Mouse (Mus musculus) CH12.LX (cell line): Measurements from ENCODE around the gene Olfr215. TPM values are rescaled to one million over a fixed set of nuclear protein-coding genes. Genes with fewer than 3 reads are reported as not detected.
"Not testable (repeated sequence)": the region's sequence is repeated elsewhere in the genome, so short reads cannot be mapped to it uniquely, and the experiment has no call there.

Source experiments
- DNase-seq: peaks from one replicate; pipeline ENCODE4 v3.0.0-alpha.2; 2013; ENCODE audit errors: extremely low read depth
- H3K27ac ChIP-seq: 2 replicates; pipeline ENCODE4 v1.5.1; 2012; ENCODE audit warnings: low read depth, mild to moderate bottlenecking, control low read depth, moderate library complexity; ENCODE audit not compliant: insufficient read depth
- H3K27me3 ChIP-seq: replicated peaks from 2 replicates; pipeline ENCODE3; 2012; ENCODE audit warnings: inconsistent platforms
- H3K36me3 ChIP-seq, 2 experiments: replicated peaks in 1 of 2; 2 replicates each; pipeline versions ENCODE3 to v1.6.1; 2012; ENCODE audit warnings: inconsistent platforms in 1 of 2, low read length in 1 of 2, mild to moderate bottlenecking in 1 of 2, mixed read lengths in 1 of 2, moderate library complexity in 1 of 2; ENCODE audit not compliant: control insufficient read depth in 1 of 2, insufficient read depth in 1 of 2
- H3K4me1 ChIP-seq, 2 experiments: 2 replicates each; pipeline ENCODE4 v1.6.1; 2012; ENCODE audit warnings: inconsistent platforms in 1 of 2, moderate library complexity in 1 of 2; ENCODE audit not compliant: insufficient read depth in 2 of 2, control insufficient read depth in 1 of 2
- H3K4me2 ChIP-seq: 2 replicates; pipeline ENCODE4 v1.6.1; 2012; ENCODE audit warnings: low read depth, mild to moderate bottlenecking, control low read depth; ENCODE audit not compliant: poor library complexity, insufficient read depth, severe bottlenecking
- H3K4me3 ChIP-seq, 3 experiments: fragments of 150-350 bp in 1 of 3; sonication (generic) in 1 of 3; replicated peaks in 1 of 3; 2 replicates each; pipeline versions ENCODE3 to v1.5.1; 2011 to 2012; ENCODE audit warnings: low read depth in 2 of 3, low read length in 2 of 3, mild to moderate bottlenecking in 2 of 3, moderate library complexity in 2 of 3, control low read depth in 1 of 3, improper control_type of control experiment in 1 of 3, inconsistent platforms in 1 of 3, mixed read lengths in 1 of 3; ENCODE audit not compliant: poor library complexity in 1 of 3
- H3K79me2 ChIP-seq: replicated peaks from 2 replicates; pipeline ENCODE4 v1.6.1; 2012; ENCODE audit warnings: mild to moderate bottlenecking, moderate library complexity; ENCODE audit not compliant: control insufficient read depth, poor library complexity, insufficient read depth, severe bottlenecking; ENCODE audit errors: extremely low read depth
- H3K9ac ChIP-seq: 2 replicates; pipeline ENCODE4 v1.6.1; 2012; ENCODE audit warnings: low read depth, mild to moderate bottlenecking, control low read depth, moderate library complexity; ENCODE audit not compliant: insufficient read depth
- H3K9me3 ChIP-seq: replicated peaks from 2 replicates; pipeline ENCODE3; 2012; ENCODE audit warnings: low read length, inconsistent platforms, mixed read lengths
- BHLHE40 ChIP-seq: IDR thresholded peaks from 2 replicates; pipeline ENCODE4 v1.6.1; 2011; ENCODE audit warnings: mild to moderate bottlenecking, low read depth, low read length, improper control_type of control experiment
- CTCF ChIP-seq, 2 experiments: IDR thresholded peaks in 1 of 2; conservative IDR thresholded peaks in 1 of 2; 2 replicates each; pipeline ENCODE4 v1.5.1; 2011 to 2012; ENCODE audit warnings: low read depth in 2 of 2, low read length in 2 of 2, improper control_type of control experiment in 1 of 2, inconsistent platforms in 1 of 2, mild to moderate bottlenecking in 1 of 2, moderate library complexity in 1 of 2
- JUND ChIP-seq: conservative IDR thresholded peaks from 2 replicates; pipeline ENCODE4 v1.6.1; 2011; ENCODE audit warnings: low read depth, low read length, improper control_type of control experiment
- MAX ChIP-seq: IDR thresholded peaks from 2 replicates; pipeline ENCODE4 v1.6.1; 2011; ENCODE audit warnings: low read length, improper control_type of control experiment
- MYC ChIP-seq: IDR thresholded peaks from 2 replicates; pipeline ENCODE4 v1.6.1; 2011; ENCODE audit warnings: low read depth, mild to moderate bottlenecking, improper control_type of control experiment, low read length
- NELFE ChIP-seq: IDR thresholded peaks from 2 replicates; pipeline ENCODE4 v1.6.1; 2011; ENCODE audit warnings: low read depth, low read length, improper control_type of control experiment
- NRF1 ChIP-seq: IDR thresholded peaks from 2 replicates; pipeline ENCODE4 v1.6.1; 2014; ENCODE audit warnings: low read depth, mild to moderate bottlenecking, inconsistent platforms, low read length, improper control_type of control experiment, moderate library complexity
- POLR2A ChIP-seq: IDR thresholded peaks from 2 replicates; pipeline ENCODE4 v1.6.1; 2011; ENCODE audit warnings: low read depth, mild to moderate bottlenecking, improper control_type of control experiment, low read length
- RAD21 ChIP-seq: IDR thresholded peaks from 2 replicates; pipeline ENCODE4 v1.6.1; 2011; ENCODE audit warnings: low read depth, mild to moderate bottlenecking, low read length, improper control_type of control experiment, moderate library complexity
- RCOR1 ChIP-seq: conservative IDR thresholded peaks from 2 replicates; pipeline ENCODE4 v1.6.1; 2012; ENCODE audit warnings: low read depth, mild to moderate bottlenecking, inconsistent platforms, low read length, improper control_type of control experiment
- SMC3 ChIP-seq: IDR thresholded peaks from 2 replicates; pipeline ENCODE4 v1.6.1; 2011; ENCODE audit warnings: low read depth, low read length, improper control_type of control experiment
- TBP ChIP-seq: conservative IDR thresholded peaks from 2 replicates; pipeline ENCODE4 v1.6.1; 2011; ENCODE audit warnings: low read depth, low read length, improper control_type of control experiment
- TCF12 ChIP-seq: IDR thresholded peaks from 2 replicates; pipeline ENCODE4 v1.6.1; 2014; ENCODE audit warnings: low read depth, mild to moderate bottlenecking, inconsistent platforms, low read length, improper control_type of control experiment
- UBTF ChIP-seq: IDR thresholded peaks from 2 replicates; pipeline ENCODE4 v1.6.1; 2012; ENCODE audit warnings: low read depth, mild to moderate bottlenecking, inconsistent platforms, low read length, improper control_type of control experiment, moderate library complexity
- ZC3H11A ChIP-seq: IDR thresholded peaks from 2 replicates; pipeline ENCODE4 v1.6.1; 2012; ENCODE audit warnings: low read depth, mild to moderate bottlenecking, inconsistent platforms, low read length, improper control_type of control experiment
- ZKSCAN1 ChIP-seq: IDR thresholded peaks from 2 replicates; pipeline ENCODE4 v1.6.1; 2012; ENCODE audit warnings: low read depth, inconsistent platforms, low read length, improper control_type of control experiment, borderline replicate concordance
- ZMIZ1 ChIP-seq: IDR thresholded peaks from 2 replicates; pipeline ENCODE4 v1.6.1; 2012; ENCODE audit warnings: low read depth, mild to moderate bottlenecking, inconsistent platforms, low read length, improper control_type of control experiment
- dilution Hi-C: fragments of 300-500 bp; cut with MboI; formaldehyde crosslinking; loops from 2 replicates; pipeline ENCODE4 v1.14.3; 2020; ENCODE audit warnings: low sequenced_read_pairs; ENCODE audit not compliant: extremely low pct_unique_long_range_greater_than_20kb, extremely low pct_ligation_motif_present
- in situ Hi-C: fragments of 300-500 bp; cut with MboI; formaldehyde crosslinking; loops from 3 replicates; pipeline ENCODE4 v1.14.3; 2019; ENCODE audit warnings: low sequenced_read_pairs, low pct_ligation_motif_present, low pct_unique_long_range_greater_than_20kb, mixed read lengths
- polyA plus RNA-seq: library from polyadenylated mRNA; unstranded; fragments of >175 nt; gene quantifications from 2 replicates; pipeline ENCODE4 v1.2.1, GENCODE M21; 2012; ENCODE audit warnings: low read depth; ENCODE audit not compliant: insufficient read length
- total RNA-seq, 2 experiments: library from RNA; depleted of rRNA; stranded (reverse); fragments of 300-350 nt in 1 of 2; fragments of >200 nt in 1 of 2; gene quantifications; 2 replicates each; pipeline ENCODE4 v1.2.3; 2012 to 2014

Olfr215 gene
- total and polyA plus RNA-seq, 3 experiments: not detected

- dilution Hi-C loops (no loop called here), in situ Hi-C loops (loop anchor here (25.0 kb wide), 1 partner anchor 595 kb away; no protein-coding TSS in a partner anchor)
- Histone ChIP-seq H3K79me2 (no peaks in the 10 kb centered on the region), H3K9ac (no peak overlapping the region), H3K4me1 (no peaks in the 10 kb centered on the region), H3K4me3 (no peak overlapping the region), H3K27me3 (peaks cover 13% of the 10 kb centered on the region), H3K9me3 (no peaks in the 10 kb centered on the region), H3K27ac (no peak overlapping the region), H3K4me2 (no peak overlapping the region), H3K36me3 (no peaks in the 10 kb centered on the region)
- no peak for DNase-seq
- no peak for TF ChIP-seq UBTF
- peak; percentile 67 for TF ChIP-seq RAD21
- no peak for TF ChIP-seq ZKSCAN1
- peak; percentile 46 for TF ChIP-seq SMC3
- no peak for TF ChIP-seq RCOR1
- TF ChIP-seq CTCF (conservative IDR thresholded peaks at IDR 0.05 in 1 of 2, IDR thresholded peaks at IDR 0.05 in 1 of 2; ENCODE audit: low read depth in 2 of 2, low read length in 2 of 2): peak in 1 of 2 experiments; percentile 68; a peak in 2 of 4 replicates
Observed at GRCm38 (mm10) chr6:116607230-116607629, 23.2 kb upstream of the Olfr215 start.

- H3K79me2 ChIP-seq, H3K9ac ChIP-seq, dilution Hi-C loops, H3K4me1 ChIP-seq, H3K4me3 ChIP-seq, H3K4me2 ChIP-seq, H3K9me3 ChIP-seq, DNase-seq, H3K27ac ChIP-seq, H3K36me3 ChIP-seq: not testable (repeated sequence)
- in situ Hi-C loops: loop anchor here (25.0 kb wide), 1 partner anchor 589 kb away; no protein-coding TSS in a partner anchor
- peaks cover 15% of the 10 kb centered on the region for H3K27me3 ChIP-seq
Observed at GRCm38 (mm10) chr6:116600969-116601368, 17.0 kb upstream of the Olfr215 start.

- dilution Hi-C loops: no loop called here
- in situ Hi-C loops: loop anchor here (10.0 kb wide), 1 partner anchor 145 kb away; no protein-coding TSS in a partner anchor
- Histone ChIP-seq H3K79me2 (no peaks in the 10 kb centered on the region), H3K4me2 (no peak overlapping the region), H3K27me3 (peaks cover 11% of the 10 kb centered on the region), H3K9me3 (no peaks in the 10 kb centered on the region), H3K4me1 (no peaks in the 10 kb centered on the region), H3K27ac (no peak overlapping the region), H3K9ac (no peak overlapping the region), H3K36me3 (no peaks in the 10 kb centered on the region), H3K4me3 (no peak overlapping the region)
- peak; percentile 55 for DNase-seq
- TF ChIP-seq TCF12 (no peak), CTCF (conservative IDR thresholded peaks at IDR 0.05 in 1 of 2, IDR thresholded peaks at IDR 0.05 in 1 of 2; ENCODE audit: low read depth in 2 of 2, low read length in 2 of 2) (peak; percentile 82 to 85), POLR2A (no peak), ZC3H11A (peak; percentile 30), MYC (peak; percentile 69; the same call in 1 of the 2 replicates), BHLHE40 (peak; percentile 89), JUND (no peak), TBP (no peak), MAX (peak; percentile 68; the same call in 1 of the 2 replicates), NELFE (no peak), NRF1 (peak; percentile 28; the same call in 1 of the 2 replicates), RAD21 (peak; percentile 94), SMC3 (peak; percentile 77), ZMIZ1 (no peak)
Observed at GRCm38 (mm10) chr6:116569834-116570233, 14.2 kb downstream of the Olfr215 start.
